Mouse (Mus musculus) brain, embryonic 14.5 days (tissue): ENCODE measurements at regions not wholly inside any gene's neighbourhood (a gene's known extent, or its start where the extent isn't known, plus 50 kb on each side); places are given as distances from the start of the nearest gene placed in this dataset.

ENCODE experiments used
- CTCF ChIP-seq: fragments of 200-500 bp; IDR thresholded peaks from 2 replicates; pipeline ENCODE4 v1.5.1; 2012; ENCODE audit warnings: inconsistent platforms, mild to moderate bottlenecking, moderate library complexity, borderline replicate concordance; ENCODE audit not compliant: insufficient read depth, insufficient read length; ENCODE audit errors: extremely low read depth
- POLR2A ChIP-seq: fragments of 200-500 bp; IDR thresholded peaks from 2 replicates; pipeline ENCODE4 v1.6.1; 2012; ENCODE audit warnings: mild to moderate bottlenecking, inconsistent platforms, borderline replicate concordance; ENCODE audit not compliant: poor library complexity, insufficient read depth, insufficient read length, severe bottlenecking; ENCODE audit errors: extremely low read depth

DNA sequence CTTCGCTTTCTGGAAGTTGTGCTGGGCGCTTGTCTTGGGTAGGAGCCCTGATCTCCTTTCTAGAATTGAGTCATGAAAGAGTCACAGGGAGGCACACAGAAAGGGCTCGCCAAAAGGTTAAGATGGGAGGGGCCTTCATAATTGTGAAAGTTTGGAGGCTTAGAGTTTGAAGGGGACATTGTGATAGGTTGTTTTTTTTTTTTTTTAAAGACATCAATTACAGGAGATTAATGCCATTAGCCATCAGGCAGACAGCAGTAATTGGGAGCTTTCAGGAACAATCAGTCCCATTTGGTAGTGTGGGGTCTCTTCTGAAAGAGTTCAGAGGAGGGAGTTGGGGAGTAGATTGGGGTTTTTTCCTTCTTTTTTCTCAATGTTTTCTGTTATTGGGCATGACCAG lies 294.4 kb downstream of the Matn1 start:
- TF ChIP-seq CTCF = no peak
- TF ChIP-seq POLR2A = no peak
